Mouse (Mus musculus) embryonic facial prominence, embryonic 11.5 days (tissue): Measurements from ENCODE around the gene Rprd1b. TPM values are rescaled to one million over a fixed set of nuclear protein-coding genes. Genes with fewer than 3 reads are reported as not detected.

Experiments
- ATAC-seq: fragments of 200-750 bp; cut with Nextera tagmentation; replicated peaks from 2 replicates; pipeline ENCODE4 v1.8.0; 2017; ENCODE audit warnings: low read depth; ENCODE audit not compliant: insufficient number of reproducible peaks, low FRiP score, low TSS enrichment
- DNase-seq: peaks from one replicate; pipeline ENCODE4 v3.0.0-alpha.2; 2015; ENCODE audit warnings: low spot score
- H3K27ac ChIP-seq: fragments of 300-500 bp; sonication (generic); replicated peaks from 2 replicates; pipeline ENCODE4 v1.5.1; 2014; ENCODE audit warnings: mild to moderate bottlenecking, low read depth, low read length, control low read depth
- H3K27me3 ChIP-seq: fragments of 300-500 bp; sonication (generic); 2 replicates; pipeline ENCODE4 v1.6.1; 2014; ENCODE audit warnings: mild to moderate bottlenecking, low read length, moderate library complexity, mixed read lengths; ENCODE audit not compliant: control insufficient read depth, insufficient read depth
- H3K36me3 ChIP-seq: fragments of 300-500 bp; sonication (generic); replicated peaks from 2 replicates; pipeline ENCODE4 v1.6.1; 2014; ENCODE audit warnings: low read depth, mild to moderate bottlenecking, low read length, moderate library complexity, mixed read lengths; ENCODE audit not compliant: control insufficient read depth, insufficient read depth
- H3K4me1 ChIP-seq: fragments of 300-500 bp; sonication (generic); 2 replicates; pipeline ENCODE4 v1.6.1; 2014; ENCODE audit warnings: low read length, mixed read lengths; ENCODE audit not compliant: control insufficient read depth, insufficient read depth
- H3K4me2 ChIP-seq: fragments of 300-500 bp; sonication (generic); 2 replicates; pipeline ENCODE4 v1.6.1; 2014; ENCODE audit warnings: low read depth, mild to moderate bottlenecking, control low read depth, low read length, moderate library complexity
- H3K4me3 ChIP-seq: fragments of 300-500 bp; sonication (generic); 2 replicates; pipeline ENCODE4 v1.5.1; 2014; ENCODE audit warnings: low read depth, low read length, control low read depth
- H3K9ac ChIP-seq: fragments of 300-500 bp; sonication (generic); replicated peaks from 2 replicates; pipeline ENCODE4 v1.6.1; 2014; ENCODE audit warnings: mild to moderate bottlenecking, control low read depth, low read length
- H3K9me3 ChIP-seq: fragments of 300-500 bp; sonication (generic); replicated peaks from 2 replicates; pipeline ENCODE4 v1.6.1; 2016; ENCODE audit warnings: mild to moderate bottlenecking, low read length, inconsistent platforms, mixed read lengths; ENCODE audit not compliant: control insufficient read depth
- WGBS: fragments of 180-500 bp; shearing (Covaris S2); extraction: QIAGEN DNeasy Blood & Tissue Kit; methylation state at CpG from one replicate; pipeline ENCODE4 v1.1.7; 2014; 5-methylcytosine and 5-hydroxymethylcytosine counted together
- polyA plus RNA-seq: library from polyadenylated mRNA; unstranded; fragments of >200 nt; fragmentation: Nextera tagmentation; extraction: Ambion mirVana; gene quantifications from 2 replicates; pipeline ENCODE4 v1.2.1, GENCODE M21; 2014

The Rprd1b gene
- polyA plus RNA-seq, 1 experiment from 2014 or later: 62.7 TPM

- WGBS: 64% methylated on average over 8 of the region's 8 CpGs
- ATAC-seq: no peak
- no peak for DNase-seq
- no peak overlapping the region for H3K9ac ChIP-seq
- no peak overlapping the region for H3K4me2 ChIP-seq
- no peak overlapping the region for H3K27ac ChIP-seq
- H3K9me3 ChIP-seq: no peaks in the 10 kb centered on the region
- no peak overlapping the region for H3K4me3 ChIP-seq
- no peaks in the 10 kb centered on the region for H3K4me1 ChIP-seq
- H3K36me3 ChIP-seq: no peaks in the 10 kb centered on the region
- H3K27me3 ChIP-seq: no peaks in the 10 kb centered on the region
These were observed 56.2 kb downstream of the Rprd1b start for GRCm38 (mm10) chr2:158084486-158084885.

GRCm38 (mm10) chr2:158090096-158090495, 61.8 kb downstream of the Rprd1b start:
- 84% methylated on average over 4 of the region's 4 CpGs for WGBS
- no peaks in the 10 kb centered on the region for H3K36me3 ChIP-seq
- no peaks in the 10 kb centered on the region for H3K9me3 ChIP-seq
- H3K4me1 ChIP-seq: no peaks in the 10 kb centered on the region
- no peak overlapping the region for H3K4me3 ChIP-seq
- no peak for DNase-seq
- H3K27ac ChIP-seq: no peak overlapping the region
- ATAC-seq: no peak
- no peak overlapping the region for H3K9ac ChIP-seq
- no peak overlapping the region for H3K4me2 ChIP-seq
- no peaks in the 10 kb centered on the region for H3K27me3 ChIP-seq

- Histone ChIP-seq H3K4me2 (no peak overlapping the region), H3K4me1 (no peaks in the 10 kb centered on the region), H3K27me3 (no peaks in the 10 kb centered on the region), H3K4me3 (no peak overlapping the region), H3K9me3 (no peaks in the 10 kb centered on the region), H3K9ac (no peak overlapping the region), H3K27ac (no peak overlapping the region), H3K36me3 (no peaks in the 10 kb centered on the region)
- DNase-seq (no peak), ATAC-seq (no peak)
- 71% methylated on average over 5 of the region's 5 CpGs for WGBS
These were observed 65.0 kb downstream of the Rprd1b start for GRCm38 (mm10) chr2:158093345-158093744.

- Histone ChIP-seq H3K4me3 (no peak overlapping the region), H3K36me3 (no peaks in the 10 kb centered on the region), H3K4me1 (no peaks in the 10 kb centered on the region), H3K27ac (no peak overlapping the region), H3K9ac (no peak overlapping the region), H3K27me3 (no peaks in the 10 kb centered on the region), H3K9me3 (no peaks in the 10 kb centered on the region), H3K4me2 (no peak overlapping the region)
- WGBS: 85% methylated on average over 7 of the region's 7 CpGs
- DNase-seq (no peak), ATAC-seq (no peak)
These were observed 66.0 kb downstream of the Rprd1b start for GRCm38 (mm10) chr2:158094300-158094699.

- Histone ChIP-seq H3K9ac (no peak overlapping the region), H3K4me2 (no peak overlapping the region), H3K27ac (no peak overlapping the region), H3K4me3 (no peak overlapping the region), H3K36me3 (no peaks in the 10 kb centered on the region), H3K4me1 (no peaks in the 10 kb centered on the region), H3K27me3 (no peaks in the 10 kb centered on the region), H3K9me3 (no peaks in the 10 kb centered on the region)
- 72% methylated on average over 5 of the region's 5 CpGs for WGBS
- ATAC-seq (no peak), DNase-seq (no peak)
These were observed 66.5 kb downstream of the Rprd1b start for GRCm38 (mm10) chr2:158094846-158095245.

- Histone ChIP-seq H3K27ac (no peak overlapping the region), H3K4me3 (no peak overlapping the region), H3K9me3 (no peaks in the 10 kb centered on the region), H3K9ac (no peak overlapping the region), H3K4me1 (no peaks in the 10 kb centered on the region), H3K4me2 (no peak overlapping the region), H3K36me3 (no peaks in the 10 kb centered on the region), H3K27me3 (no peaks in the 10 kb centered on the region)
- DNase-seq (no peak), ATAC-seq (no peak)
- 89% methylated on average over 5 of the region's 5 CpGs for WGBS
These were observed 68.8 kb downstream of the Rprd1b start for GRCm38 (mm10) chr2:158097071-158097470.

GRCm38 (mm10) chr2:158098730-158099129, 70.4 kb downstream of the Rprd1b start:
- 79% methylated on average over 5 of the region's 5 CpGs for WGBS
- H3K27me3 ChIP-seq: no peaks in the 10 kb centered on the region
- no peak for ATAC-seq
- no peak overlapping the region for H3K4me2 ChIP-seq
- no peaks in the 10 kb centered on the region for H3K4me1 ChIP-seq
- no peaks in the 10 kb centered on the region for H3K9me3 ChIP-seq
- no peak overlapping the region for H3K4me3 ChIP-seq
- H3K27ac ChIP-seq: no peak overlapping the region
- no peaks in the 10 kb centered on the region for H3K36me3 ChIP-seq
- no peak for DNase-seq
- no peak overlapping the region for H3K9ac ChIP-seq

GRCm38 (mm10) chr2:158099537-158099936, 71.2 kb downstream of the Rprd1b start:
- no peak for ATAC-seq
- Histone ChIP-seq H3K27me3 (no peaks in the 10 kb centered on the region), H3K36me3 (no peaks in the 10 kb centered on the region), H3K27ac (no peak overlapping the region), H3K4me2 (no peak overlapping the region; the same call in 1 of the 2 replicates), H3K4me3 (no peak overlapping the region), H3K9me3 (no peaks in the 10 kb centered on the region), H3K4me1 (no peaks in the 10 kb centered on the region), H3K9ac (no peak overlapping the region)
- no peak for DNase-seq
- 89% methylated on average over 3 of the region's 3 CpGs for WGBS
